Mouse (Mus musculus) 416B (cell line): ENCODE measurements around the gene Rhebl1.

Experiments used
- DNase-seq: peaks from one replicate; pipeline ENCODE4 v3.0.0; 2011; ENCODE audit warnings: low read depth

Gene Rhebl1

DNA sequence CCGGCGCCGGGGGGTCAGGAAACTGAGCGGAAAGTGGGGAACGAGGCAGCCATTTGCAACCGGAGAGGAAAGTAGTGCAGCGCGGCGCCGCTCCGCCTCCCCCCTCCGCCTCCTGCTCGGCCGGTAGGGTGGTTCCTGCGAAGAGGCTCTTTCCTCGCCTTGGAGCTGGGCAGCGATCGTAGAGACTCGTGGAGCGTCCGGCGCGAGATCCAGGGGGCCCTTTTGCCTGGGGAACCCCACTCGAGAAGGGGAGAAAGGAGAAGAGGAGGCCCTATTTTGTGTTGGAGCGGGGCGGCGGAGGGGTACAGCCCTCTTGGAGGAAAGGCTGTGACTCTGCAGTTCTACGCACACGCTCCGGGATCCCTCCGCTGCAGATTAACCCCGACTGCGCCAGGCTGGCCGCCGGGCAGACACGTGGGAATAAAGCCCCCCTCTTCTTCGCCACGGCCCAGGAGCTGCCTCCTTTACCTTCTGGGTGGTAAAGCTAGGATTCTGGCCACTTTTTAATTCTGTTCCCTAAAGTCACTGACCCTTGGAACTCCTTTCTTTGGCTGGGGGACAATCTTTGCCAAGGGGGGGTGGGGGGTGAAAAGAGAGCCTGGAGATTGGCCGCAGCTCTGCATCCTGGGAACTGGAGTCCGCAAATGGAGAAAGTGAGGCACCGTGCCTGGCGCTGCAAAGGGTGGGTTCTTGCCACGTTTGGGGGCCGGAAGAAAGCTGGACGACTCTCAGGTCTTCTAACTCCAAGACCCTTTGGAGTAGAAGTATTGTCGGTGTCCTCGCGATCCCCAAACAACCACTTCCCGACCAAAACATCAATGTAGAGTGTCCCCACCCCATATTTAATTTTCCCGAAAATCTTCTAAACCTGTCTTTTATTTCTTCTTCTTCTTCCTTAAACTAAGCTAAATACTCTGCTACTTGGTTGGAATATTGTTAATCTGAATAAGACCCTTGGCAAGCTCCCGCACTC is 22.1 kb downstream of the Rhebl1 start:
- DNase-seq, result peak; percentile 96

DNA sequence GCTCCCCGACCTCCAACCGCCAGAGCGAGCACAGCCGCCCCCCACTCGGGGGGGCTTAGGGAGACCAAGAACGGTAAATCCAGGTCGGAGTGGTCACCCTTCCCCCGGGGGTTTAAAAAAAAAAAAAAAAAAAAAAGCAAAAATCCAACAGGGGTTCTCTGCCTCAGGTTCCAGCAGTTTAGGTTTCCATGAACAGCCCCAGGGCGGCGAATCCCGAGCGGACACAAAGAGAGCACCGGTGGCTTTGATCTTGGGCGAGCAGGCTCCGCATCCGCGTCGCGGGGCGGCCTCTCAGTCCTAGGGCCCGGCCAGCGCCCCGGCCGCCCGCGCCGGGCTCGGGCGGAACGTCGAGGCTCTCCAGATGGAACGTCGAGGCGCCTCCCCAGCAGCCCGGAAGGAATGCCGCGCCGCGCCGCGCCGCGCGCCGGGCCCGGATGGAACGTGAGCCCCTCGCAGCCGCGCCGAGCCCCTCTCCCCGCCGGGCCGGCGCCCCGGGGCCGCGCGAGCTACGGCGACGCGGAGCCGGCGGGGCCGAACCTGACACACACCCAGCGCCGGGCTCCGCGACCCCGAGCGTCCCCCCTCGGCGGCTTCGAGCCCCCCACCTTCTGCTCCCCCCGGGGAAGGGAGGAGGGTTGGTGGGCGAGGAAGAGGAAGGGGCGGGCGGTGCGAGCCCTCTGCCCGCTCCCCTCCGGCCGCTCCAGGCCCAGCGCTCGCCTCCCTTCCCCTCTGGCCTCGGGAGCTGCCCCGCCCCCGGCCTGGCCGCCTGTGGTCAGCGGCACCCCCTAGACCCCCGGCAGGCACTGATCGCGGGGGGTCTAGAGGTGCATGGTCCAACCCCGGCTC is 23.0 kb downstream of the Rhebl1 start, which contains the start of gene Kmt2d:
Gene Kmt2d (minus strand): TSS at position 135 of the 846 bp plus-strand sequence.
- DNase-seq, result peak; percentile 17

DNA sequence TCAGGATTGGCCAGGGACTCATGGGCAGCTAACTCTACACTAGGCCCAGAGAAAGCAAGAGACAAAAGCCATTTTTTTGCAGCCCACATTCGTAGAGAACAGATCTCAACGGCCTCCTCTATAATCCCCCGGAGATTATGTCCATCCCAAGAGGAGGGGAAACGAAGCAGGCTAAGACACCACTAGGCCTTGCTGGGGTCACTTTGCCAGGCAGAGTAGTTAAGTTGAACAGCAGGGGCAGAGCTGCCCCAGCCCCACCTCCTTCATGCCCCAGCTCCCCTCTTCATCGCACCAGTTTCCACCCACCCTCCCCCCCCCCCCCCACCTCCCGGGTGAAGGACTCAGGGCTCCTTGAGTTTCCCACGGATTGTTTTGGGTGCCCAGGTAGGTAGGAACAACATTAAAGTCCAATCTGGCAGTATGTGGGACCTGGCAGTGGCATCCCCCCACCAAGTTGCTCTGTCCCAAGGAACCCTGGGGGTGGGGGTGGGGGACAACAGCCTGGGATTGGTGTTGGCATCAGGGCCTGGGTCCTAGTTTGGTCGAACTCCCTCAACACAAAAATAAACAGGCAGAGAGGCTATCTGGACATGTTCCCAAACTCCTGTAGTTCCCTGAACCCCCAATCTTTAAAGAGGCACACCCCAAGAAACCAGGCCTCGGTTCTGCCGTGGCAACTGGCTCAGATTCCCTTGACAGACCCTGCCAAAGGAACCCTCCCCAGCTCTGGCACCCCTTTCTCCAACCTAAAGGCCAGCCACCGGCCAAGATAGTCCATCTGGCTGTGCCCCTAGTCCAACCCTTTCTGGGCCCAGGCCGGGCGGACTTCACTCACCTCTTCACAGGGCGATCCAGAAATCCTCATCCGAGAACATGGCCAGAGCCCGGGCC is 23.9 kb downstream of the Rhebl1 start:
- DNase-seq, result no peak

DNA sequence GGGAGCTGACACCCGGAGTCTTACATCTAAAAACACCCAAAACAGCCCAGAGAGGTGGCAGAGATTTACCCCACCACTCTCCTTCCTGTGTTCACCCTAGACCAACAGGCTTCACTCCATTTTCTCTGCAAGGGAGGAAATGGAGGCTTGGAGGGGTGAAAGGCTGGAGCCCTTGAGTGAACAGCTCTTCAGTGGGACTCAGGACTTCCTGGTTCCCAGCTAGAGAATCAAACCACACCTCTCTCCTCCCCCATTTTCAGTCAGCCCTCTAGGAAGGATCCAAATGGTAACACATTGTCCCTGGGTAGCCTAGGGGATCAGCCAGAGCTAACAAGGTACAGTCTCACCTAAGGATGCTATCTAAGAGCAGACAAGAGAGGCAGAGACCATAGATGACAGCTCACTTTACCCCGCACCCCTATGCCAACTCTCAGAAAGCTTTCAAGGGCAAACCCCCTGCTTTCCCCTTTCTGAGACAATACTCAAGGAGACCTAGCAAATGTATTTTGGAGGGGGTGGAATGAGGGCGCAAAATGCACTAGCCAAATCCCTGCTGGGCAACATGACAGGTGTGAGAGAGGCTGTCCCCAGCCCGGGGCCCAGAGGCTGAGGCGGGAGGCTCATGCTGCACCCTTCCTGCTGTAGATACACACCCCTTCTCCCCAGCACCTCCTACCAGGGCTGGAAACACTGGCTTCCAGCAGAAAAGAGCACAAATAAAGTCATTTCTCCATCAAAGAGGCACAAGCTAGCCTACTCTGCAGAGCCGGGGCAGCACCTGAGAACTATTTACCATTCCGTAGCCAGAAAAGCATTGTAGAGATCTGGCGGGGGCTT is 24.8 kb downstream of the Rhebl1 start:
- peak; percentile 62 for DNase-seq

DNA sequence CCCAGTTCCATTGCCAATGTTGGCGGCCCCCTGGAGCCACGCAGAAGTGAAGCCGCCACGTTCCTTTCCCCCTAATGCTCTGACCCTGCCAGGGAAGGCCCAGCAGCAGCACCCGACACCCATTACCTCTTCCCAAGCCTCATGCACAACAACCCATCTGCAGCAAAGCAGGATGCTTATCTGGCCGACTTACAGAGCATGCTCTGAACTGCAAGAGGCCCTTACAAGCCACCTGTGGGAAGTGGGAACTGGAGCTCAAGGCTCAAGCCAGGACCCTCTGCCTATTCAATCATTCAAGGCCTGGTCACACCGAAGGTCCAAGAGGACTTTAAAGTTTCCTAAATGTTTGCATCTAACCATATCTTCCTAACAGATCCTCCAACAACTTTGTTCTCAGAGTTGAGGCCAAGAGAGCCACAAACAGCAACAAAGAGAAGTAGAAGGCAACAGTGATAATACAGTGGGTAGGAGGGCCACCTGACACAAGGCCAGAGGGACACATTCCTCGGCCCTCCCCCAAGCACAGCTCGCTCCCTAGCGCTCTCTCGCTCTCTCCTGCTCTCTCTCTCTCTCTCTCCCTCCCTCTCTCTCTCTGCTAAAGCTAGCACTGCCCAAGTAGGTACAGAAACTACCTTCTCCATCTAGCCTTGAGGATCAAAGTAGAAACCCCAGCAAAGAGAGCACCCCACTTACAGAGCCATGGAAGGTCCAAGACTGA is 25.8 kb downstream of the Rhebl1 start:
- DNase-seq, result peak; percentile 25

DNA sequence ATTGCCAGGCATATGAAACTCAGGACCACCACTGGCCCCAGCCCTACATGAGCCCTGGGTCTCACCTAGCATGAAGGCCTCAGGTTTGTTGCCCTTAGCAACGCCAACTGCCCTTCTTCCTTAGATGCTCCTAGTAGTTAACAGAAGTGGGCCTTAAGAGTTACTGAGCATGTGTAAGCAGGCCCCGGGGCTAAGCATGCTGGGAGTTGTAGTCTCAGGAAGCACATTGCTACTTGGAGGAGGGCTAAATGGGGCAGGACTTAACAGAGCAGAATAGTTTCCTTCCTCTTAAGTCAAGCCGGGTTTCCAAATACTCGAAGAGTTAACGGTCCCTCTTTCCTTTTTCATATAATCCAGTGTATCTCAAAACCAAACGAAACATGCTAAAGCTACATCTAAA is 27.0 kb downstream of the Rhebl1 start:
- DNase-seq, result peak; percentile 93

DNA sequence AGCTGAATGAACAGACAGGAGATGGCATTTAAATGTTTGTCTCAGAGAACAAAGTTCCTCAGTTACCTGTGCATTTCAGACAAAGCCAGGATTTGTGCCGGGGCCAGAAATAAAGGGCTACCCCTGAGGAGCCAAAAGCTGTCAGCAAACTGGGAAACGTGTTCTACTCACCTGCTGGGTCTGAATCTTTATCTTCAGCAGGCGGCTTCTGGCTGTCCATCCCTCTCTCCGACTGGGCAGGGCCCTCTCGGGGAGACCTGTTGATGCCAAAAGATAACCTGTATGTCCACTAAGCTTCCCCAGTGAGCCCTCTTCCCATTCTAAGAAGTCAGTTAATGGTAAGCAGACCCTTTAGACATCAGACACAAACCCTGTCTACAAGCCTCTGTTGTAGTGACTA is 27.8 kb downstream of the Rhebl1 start:
- DNase-seq, result no peak

DNA sequence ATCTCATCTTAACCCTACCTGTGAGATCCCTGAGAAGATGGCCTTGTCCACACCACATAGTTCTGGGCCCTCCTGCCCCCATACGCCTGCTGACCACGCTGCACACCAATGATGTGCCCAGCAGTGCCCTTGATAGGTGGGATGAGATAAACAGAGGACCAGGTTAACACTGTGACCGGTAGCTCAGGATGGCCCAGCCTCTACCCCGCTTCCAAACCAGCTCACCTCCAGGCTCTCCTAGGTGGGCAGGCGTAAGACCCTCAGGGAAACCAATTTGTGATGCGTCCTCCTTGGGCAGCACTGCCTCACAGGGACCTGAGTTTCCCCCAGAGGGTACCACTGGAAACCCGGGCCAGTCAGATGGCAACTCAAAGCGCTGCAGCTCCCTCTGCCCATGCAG is 28.6 kb downstream of the Rhebl1 start:
- DNase-seq, result no peak

DNA sequence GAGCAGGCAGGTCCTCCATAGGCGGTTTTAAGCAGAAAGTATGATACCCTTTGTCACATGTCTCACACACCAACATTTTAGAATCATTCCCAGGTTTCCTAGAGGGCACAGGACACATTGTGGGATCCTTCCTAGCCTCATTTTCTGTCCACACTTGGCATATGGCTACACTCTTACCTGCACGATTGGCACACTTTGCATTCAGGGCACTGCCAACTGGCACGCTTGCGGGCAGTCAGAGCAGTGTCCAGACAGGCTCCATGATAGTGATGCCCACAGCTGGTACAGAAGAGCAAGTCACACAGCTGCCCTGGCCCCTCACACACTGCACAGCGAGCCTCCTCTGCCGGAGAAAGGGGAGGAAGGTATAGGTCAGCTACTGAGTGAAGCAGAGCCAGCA is 29.4 kb downstream of the Rhebl1 start:
- no peak for DNase-seq

DNA sequence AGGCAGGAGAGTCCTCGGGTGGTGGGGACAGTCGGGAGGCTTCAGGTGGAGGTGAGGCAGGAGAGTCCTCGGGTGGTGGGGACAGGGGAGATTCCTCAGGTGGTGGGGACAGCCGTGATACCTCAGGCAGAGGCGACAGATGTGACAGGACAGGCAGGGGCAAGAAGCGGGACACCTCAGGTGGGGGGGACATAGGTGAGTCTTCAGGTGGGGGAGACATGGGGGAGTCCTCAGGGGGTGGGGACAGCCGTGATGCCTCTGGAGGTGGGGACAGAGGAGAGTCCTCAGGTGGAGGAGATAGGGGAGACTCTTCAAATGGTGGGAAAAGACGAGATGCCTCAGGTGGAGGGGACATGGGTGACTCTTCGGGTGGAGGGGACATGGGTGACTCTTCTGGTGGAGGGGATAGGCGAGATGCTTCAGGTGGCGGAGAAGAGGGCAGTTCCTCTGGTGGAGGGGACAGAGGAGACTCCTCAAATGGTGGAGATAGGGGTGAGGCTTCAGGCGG is 30.8 kb downstream of the Rhebl1 start:
- DNase-seq, result no peak

DNA sequence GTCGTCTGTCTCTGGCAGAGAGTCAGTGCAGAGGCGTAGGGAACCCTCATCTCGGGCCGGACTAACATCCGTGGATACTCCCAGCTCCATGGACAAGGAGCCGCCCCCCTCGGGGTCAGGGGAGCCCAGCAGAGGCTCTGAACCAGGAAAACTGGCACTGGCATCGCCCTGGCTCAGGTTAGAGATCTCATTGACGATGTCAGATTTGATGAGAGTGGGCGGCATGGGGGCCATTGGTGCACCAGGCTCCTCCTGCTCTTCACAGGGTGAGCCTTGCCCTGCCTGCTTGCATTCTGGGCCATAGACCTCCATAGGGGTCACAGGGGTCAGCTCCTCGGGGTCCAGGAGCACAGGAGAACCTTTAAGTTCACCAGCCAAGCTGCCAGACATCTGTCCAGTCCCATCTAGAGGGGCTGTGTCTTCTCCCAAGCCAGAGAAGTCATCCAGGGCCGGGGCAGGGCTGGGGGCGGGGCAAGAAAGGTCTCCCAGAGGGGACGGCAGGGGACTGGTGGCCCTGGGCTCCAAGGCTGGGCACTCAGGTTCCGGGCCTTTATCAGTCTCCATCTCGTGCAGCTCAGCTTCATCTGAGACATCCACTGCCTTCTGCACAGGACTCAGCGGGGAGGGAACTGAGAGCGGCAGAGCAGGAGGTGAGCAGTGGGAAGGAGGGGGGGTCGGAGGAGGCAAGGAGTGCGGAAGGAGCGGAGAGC is 32.5 kb downstream of the Rhebl1 start:
- no peak for DNase-seq

DNA sequence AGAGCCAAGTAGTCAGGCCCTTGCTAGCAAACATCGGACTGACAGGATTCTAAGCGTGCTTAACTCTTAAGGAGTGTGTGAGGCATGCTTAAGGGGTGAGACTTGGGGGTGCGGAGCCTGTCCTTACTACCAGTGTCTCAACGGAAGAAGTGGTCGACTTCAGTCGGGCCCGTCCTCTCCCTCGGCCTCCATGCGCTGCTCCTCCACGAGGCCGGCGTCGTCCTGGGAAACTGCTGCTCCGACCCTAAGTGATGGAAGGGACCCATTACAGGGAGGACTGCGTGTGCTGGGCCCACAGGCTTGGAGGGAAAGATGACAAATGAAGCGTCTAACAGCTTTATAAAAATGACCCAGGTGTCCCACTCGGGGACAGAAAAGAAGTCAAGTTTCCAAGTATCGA is 33.4 kb downstream of the Rhebl1 start:
- DNase-seq, result no peak

DNA sequence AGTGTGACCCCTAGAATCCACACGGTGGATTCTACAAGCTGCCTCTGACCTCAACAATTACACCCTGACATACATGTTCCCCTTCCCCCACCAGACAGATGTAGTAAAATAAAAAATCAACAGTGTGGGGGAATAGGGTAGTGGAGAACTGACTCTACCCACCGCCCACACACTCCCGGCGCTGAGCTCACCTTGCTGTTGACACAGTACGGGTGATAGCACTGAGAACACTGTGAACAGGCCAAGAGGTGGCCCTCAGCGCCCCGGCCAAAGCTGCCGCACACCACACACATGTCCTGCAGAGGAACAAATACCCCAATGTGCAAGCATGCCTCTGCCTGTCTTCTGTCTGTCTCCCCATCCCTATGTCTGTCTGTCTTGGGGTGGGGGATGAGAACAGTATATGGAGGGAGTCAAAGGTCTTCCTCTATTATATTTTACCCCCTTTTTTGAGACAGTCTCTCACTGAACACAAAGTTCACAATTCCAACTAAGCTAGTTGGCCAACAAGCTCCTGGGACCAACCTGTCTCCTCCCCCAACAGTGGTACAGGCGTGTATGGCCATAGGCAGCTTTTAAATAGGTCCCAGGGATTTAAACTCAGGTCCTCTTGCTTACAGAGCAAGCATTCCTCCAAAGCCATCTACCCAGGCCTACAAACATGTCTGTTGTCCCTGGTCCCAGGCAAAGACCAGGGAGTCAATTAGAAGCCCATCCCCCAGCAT is 34.9 kb downstream of the Rhebl1 start:
- DNase-seq, result no peak

DNA sequence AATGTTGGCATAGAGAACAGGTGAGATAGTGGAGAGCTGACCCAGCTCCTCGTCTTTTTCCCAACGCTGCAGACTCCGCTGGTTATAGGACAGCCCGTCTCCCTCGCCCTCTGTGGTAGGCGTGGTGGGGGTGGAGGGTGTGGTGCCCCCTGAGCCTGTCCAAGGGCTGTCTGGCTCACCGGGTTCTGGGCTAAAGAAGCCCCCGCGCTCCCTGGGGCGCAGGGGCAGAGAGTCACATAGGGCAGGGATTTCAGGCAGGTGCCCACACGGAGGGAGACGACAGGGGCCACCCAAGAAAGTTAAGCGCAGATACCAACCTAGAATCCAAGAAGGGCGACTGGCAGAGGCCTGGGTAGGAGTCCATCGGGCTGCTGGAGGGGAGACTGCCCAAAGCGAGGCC is 40.1 kb downstream of the Rhebl1 start:
- DNase-seq, result no peak

DNA sequence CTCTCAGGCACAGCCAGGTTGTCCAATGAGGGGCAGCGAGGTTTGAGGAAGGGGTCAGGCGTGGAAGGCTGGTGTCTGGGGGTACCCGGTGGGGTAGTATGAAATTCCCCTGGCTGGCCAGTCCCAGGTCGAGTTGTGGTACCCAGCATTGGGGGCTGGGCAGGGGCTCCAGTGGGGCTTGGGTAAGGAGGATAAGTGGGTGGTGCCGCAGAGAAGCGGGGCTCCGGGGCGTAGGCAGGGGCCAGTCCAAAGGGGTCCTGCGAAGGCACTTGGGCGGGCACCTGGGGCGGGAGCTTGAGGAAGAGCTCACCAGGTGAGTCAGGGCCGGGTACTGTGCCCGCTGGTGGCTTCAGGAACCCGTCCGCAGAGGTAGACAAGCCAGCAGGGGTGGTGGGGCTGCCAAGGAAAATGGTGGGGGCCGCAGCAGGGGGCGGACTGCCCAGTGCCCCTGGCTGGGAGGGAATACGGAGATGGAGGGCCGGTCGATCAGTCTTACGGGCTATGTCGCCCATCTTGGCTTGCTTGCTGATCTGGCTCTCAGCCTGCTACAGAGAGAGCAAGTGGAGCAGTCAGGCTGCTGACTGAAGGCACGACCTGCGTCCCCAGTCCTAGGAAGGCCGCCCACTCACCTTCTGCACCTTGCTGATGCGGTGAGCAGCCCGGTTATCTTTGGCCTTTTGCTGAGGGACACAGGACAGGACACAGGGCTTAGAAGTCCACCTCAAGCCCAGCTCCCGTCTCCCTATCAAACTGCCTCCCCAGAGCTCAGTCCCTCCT is 41.0 kb downstream of the Rhebl1 start:
- no peak for DNase-seq

DNA sequence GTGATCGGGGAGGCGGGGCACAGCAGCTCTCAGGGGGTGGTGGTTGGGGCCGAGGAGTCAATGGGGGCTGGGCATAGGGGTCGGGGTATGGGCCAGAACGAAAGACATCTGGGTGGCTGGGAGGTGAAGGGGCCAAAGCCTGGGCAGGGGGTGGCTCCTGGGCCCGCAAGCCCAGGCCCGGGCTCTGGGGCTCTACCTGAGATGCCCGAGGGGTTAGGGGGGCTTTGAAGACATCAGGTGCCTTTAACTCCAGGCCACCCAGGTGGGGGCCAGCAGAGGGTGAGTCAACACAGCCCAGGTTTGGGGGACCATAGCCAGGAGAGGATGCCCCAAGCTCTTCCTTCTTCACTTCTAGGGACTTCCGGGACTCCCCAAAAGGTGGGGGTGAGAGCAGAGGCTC is 41.6 kb downstream of the Rhebl1 start:
- no peak for DNase-seq

DNA sequence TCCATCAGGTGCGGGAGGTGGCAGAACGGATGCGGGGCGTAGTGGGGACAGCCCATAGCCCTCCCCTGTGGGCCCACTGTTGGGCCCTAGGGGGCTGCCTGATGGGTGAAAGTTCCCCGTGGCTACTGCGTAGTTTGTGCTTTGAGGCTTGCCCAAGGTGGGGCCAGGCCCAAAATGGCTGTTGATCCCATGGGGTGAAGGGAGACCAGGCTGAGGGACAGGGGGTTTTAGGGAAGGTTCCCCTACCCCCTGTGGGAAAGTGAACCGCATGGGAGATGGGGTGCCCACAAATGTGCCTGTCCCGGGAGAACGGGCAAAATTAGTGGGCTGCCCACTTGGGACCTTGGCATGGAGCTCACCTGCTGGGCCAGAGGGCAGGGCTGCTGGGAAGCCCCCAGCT is 42.3 kb downstream of the Rhebl1 start:
- DNase-seq, result no peak

DNA sequence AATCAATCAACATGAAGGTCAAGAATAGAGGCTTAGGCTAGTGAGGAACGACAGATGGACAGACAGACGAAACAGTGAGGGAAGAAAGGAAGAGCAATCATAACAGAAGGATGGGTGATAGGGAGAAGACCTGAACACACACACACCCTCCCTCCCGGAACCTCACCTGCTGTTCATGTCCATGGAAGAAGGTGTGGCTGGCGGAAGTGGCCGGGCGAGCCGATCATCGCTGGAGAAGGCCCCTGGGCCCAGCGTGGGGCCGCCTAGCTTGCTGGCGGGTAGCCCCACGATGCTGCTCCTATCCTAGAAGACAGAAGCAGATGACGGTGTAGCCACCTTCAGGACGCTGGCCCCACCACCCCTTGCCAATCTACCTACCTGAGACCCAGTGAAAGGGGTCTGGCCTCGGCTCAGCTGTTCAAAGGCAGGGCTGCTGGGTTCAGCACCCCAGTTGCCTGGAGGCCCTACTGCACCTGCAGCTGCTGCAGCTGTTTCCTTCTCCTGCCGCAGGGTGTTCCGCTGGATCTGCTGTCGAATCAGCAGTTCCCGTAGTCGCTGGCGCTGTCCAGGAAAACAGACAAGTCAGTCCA is 43.0 kb downstream of the Rhebl1 start:
- DNase-seq, result no peak
